Mouse (Mus musculus): Measurements from ENCODE around the gene Spag9. TPM values are rescaled to one million over a fixed set of nuclear protein-coding genes. Genes with fewer than 3 reads are reported as not detected.

Spag9 gene
- polyA plus RNA-seq, 1 experiment from 2014 or later, result 101 TPM

- DNase-seq (ENCODE audit: low spot score) (no peak), ATAC-seq (replicated peaks; ENCODE audit: low FRiP score) (no peak)
- Histone ChIP-seq H3K27ac (ENCODE audit: low read depth, low read length) (no peak overlapping the region), H3K9me3 (ENCODE audit: control insufficient read depth, low read length) (no peaks in the 10 kb centered on the region), H3K4me3 (ENCODE audit: low read depth, low read length) (no peak overlapping the region), H3K27me3 (ENCODE audit: control insufficient read depth, insufficient read depth, low read length) (no peaks in the 10 kb centered on the region), H3K4me1 (replicated peaks; ENCODE audit: control insufficient read depth, insufficient read depth, low read length) (no peaks in the 10 kb centered on the region), H3K36me3 (ENCODE audit: control insufficient read depth, insufficient read depth, low read length) (peaks cover 18% of the 10 kb centered on the region), H3K4me2 (ENCODE audit: low read depth, low read length, severe bottlenecking) (no peak overlapping the region), H3K9ac (ENCODE audit: low read length) (no peak overlapping the region)
- WGBS, result 98% methylated on average over 3 of the region's 3 CpGs
Observed at GRCm38 (mm10) chr11:94097489-94097888, 101.6 kb downstream of the Spag9 start.

GRCm38 (mm10) chr11:94098840-94099239 is 102.9 kb downstream of the Spag9 start:
- no peak overlapping the region for H3K4me3 ChIP-seq (ENCODE audit: low read depth, low read length)
- no peaks in the 10 kb centered on the region for H3K4me1 ChIP-seq (replicated peaks; ENCODE audit: control insufficient read depth, insufficient read depth, low read length)
- DNase-seq (ENCODE audit: low spot score) (no peak), ATAC-seq (replicated peaks; ENCODE audit: low FRiP score) (no peak)
- no peak overlapping the region for H3K27ac ChIP-seq (ENCODE audit: low read depth, low read length)
- peaks cover 13% of the 10 kb centered on the region for H3K36me3 ChIP-seq (ENCODE audit: control insufficient read depth, insufficient read depth, low read length)
- no peaks in the 10 kb centered on the region for H3K9me3 ChIP-seq (ENCODE audit: control insufficient read depth, low read length)
- no peak overlapping the region for H3K9ac ChIP-seq (ENCODE audit: low read length)
- WGBS, result 94% methylated on average over 5 of the region's 5 CpGs
- no peak overlapping the region for H3K4me2 ChIP-seq (ENCODE audit: low read depth, low read length, severe bottlenecking)
- no peaks in the 10 kb centered on the region for H3K27me3 ChIP-seq (ENCODE audit: control insufficient read depth, insufficient read depth, low read length)

- no peak for DNase-seq (ENCODE audit: low spot score)
- no peaks in the 10 kb centered on the region for H3K4me1 ChIP-seq (replicated peaks; ENCODE audit: control insufficient read depth, insufficient read depth, low read length)
- H3K27ac ChIP-seq (ENCODE audit: low read depth, low read length), result no peak overlapping the region
- WGBS, result 91% methylated on average over 2 of the region's 2 CpGs
- H3K4me3 ChIP-seq (ENCODE audit: low read depth, low read length), result no peak overlapping the region
- ATAC-seq (replicated peaks; ENCODE audit: low FRiP score), result no peak
- H3K4me2 ChIP-seq (ENCODE audit: low read depth, low read length, severe bottlenecking), result no peak overlapping the region
- peaks cover 15% of the 10 kb centered on the region for H3K36me3 ChIP-seq (ENCODE audit: control insufficient read depth, insufficient read depth, low read length)
- H3K9me3 ChIP-seq (ENCODE audit: control insufficient read depth, low read length), result no peaks in the 10 kb centered on the region
- no peaks in the 10 kb centered on the region for H3K27me3 ChIP-seq (ENCODE audit: control insufficient read depth, insufficient read depth, low read length)
- H3K9ac ChIP-seq (ENCODE audit: low read length), result no peak overlapping the region
Observed at GRCm38 (mm10) chr11:94113795-94114194, 117.9 kb downstream of the Spag9 start.

- no peak overlapping the region for H3K4me2 ChIP-seq (ENCODE audit: low read depth, low read length, severe bottlenecking)
- no peak for DNase-seq (ENCODE audit: low spot score)
- no peaks in the 10 kb centered on the region for H3K27me3 ChIP-seq (ENCODE audit: control insufficient read depth, insufficient read depth, low read length)
- H3K36me3 ChIP-seq (ENCODE audit: control insufficient read depth, insufficient read depth, low read length), result peaks cover 12% of the 10 kb centered on the region
- no peaks in the 10 kb centered on the region for H3K4me1 ChIP-seq (replicated peaks; ENCODE audit: control insufficient read depth, insufficient read depth, low read length)
- H3K9me3 ChIP-seq (ENCODE audit: control insufficient read depth, low read length), result no peaks in the 10 kb centered on the region
- no peak overlapping the region for H3K9ac ChIP-seq (ENCODE audit: low read length)
- ATAC-seq (replicated peaks; ENCODE audit: low FRiP score), result no peak
- 96% methylated on average over 5 of the region's 5 CpGs for WGBS
- no peak overlapping the region for H3K4me3 ChIP-seq (ENCODE audit: low read depth, low read length)
- H3K27ac ChIP-seq (ENCODE audit: low read depth, low read length), result no peak overlapping the region
Observed at GRCm38 (mm10) chr11:94115408-94115807, 119.5 kb downstream of the Spag9 start.

GRCm38 (mm10) chr11:94116655-94117054 is 120.8 kb downstream of the Spag9 start:
- Histone ChIP-seq H3K4me3 (ENCODE audit: low read depth, low read length) (no peak overlapping the region), H3K27me3 (ENCODE audit: control insufficient read depth, insufficient read depth, low read length) (no peaks in the 10 kb centered on the region), H3K4me2 (ENCODE audit: low read depth, low read length, severe bottlenecking) (no peak overlapping the region), H3K36me3 (ENCODE audit: control insufficient read depth, insufficient read depth, low read length) (peaks cover 10% of the 10 kb centered on the region), H3K4me1 (replicated peaks; ENCODE audit: control insufficient read depth, insufficient read depth, low read length) (no peaks in the 10 kb centered on the region), H3K27ac (ENCODE audit: low read depth, low read length) (no peak overlapping the region), H3K9me3 (ENCODE audit: control insufficient read depth, low read length) (no peaks in the 10 kb centered on the region), H3K9ac (ENCODE audit: low read length) (no peak overlapping the region)
- ATAC-seq (replicated peaks; ENCODE audit: low FRiP score), result no peak
- 97% methylated on average over 7 of the region's 7 CpGs for WGBS
- DNase-seq (ENCODE audit: low spot score), result no peak

- no peak overlapping the region for H3K4me2 ChIP-seq (ENCODE audit: low read depth, low read length, severe bottlenecking)
- H3K4me1 ChIP-seq (replicated peaks; ENCODE audit: control insufficient read depth, insufficient read depth, low read length), result no peaks in the 10 kb centered on the region
- H3K4me3 ChIP-seq (ENCODE audit: low read depth, low read length), result no peak overlapping the region
- H3K9ac ChIP-seq (ENCODE audit: low read length), result no peak overlapping the region
- no peak overlapping the region for H3K27ac ChIP-seq (ENCODE audit: low read depth, low read length)
- H3K36me3 ChIP-seq (ENCODE audit: control insufficient read depth, insufficient read depth, low read length), result peaks cover 14% of the 10 kb centered on the region
- ATAC-seq (replicated peaks; ENCODE audit: low FRiP score) (no peak), DNase-seq (ENCODE audit: low spot score) (no peak)
- 96% methylated on average over 6 of the region's 6 CpGs for WGBS
- no peaks in the 10 kb centered on the region for H3K27me3 ChIP-seq (ENCODE audit: control insufficient read depth, insufficient read depth, low read length)
- no peaks in the 10 kb centered on the region for H3K9me3 ChIP-seq (ENCODE audit: control insufficient read depth, low read length)
Observed at GRCm38 (mm10) chr11:94117836-94118235, 121.9 kb downstream of the Spag9 start.

- Histone ChIP-seq H3K9me3 (ENCODE audit: control insufficient read depth, low read length) (no peaks in the 10 kb centered on the region), H3K9ac (ENCODE audit: low read length) (no peak overlapping the region), H3K27me3 (ENCODE audit: control insufficient read depth, insufficient read depth, low read length) (no peaks in the 10 kb centered on the region), H3K4me3 (ENCODE audit: low read depth, low read length) (no peak overlapping the region), H3K36me3 (ENCODE audit: control insufficient read depth, insufficient read depth, low read length) (peaks cover 14% of the 10 kb centered on the region), H3K27ac (ENCODE audit: low read depth, low read length) (no peak overlapping the region), H3K4me1 (replicated peaks; ENCODE audit: control insufficient read depth, insufficient read depth, low read length) (no peaks in the 10 kb centered on the region), H3K4me2 (ENCODE audit: low read depth, low read length, severe bottlenecking) (no peak overlapping the region)
- DNase-seq (ENCODE audit: low spot score) (no peak), ATAC-seq (replicated peaks; ENCODE audit: low FRiP score) (no peak)
Observed at GRCm38 (mm10) chr11:94118612-94119011, 122.7 kb downstream of the Spag9 start.

GRCm38 (mm10) chr11:94120690-94121089 is 124.8 kb downstream of the Spag9 start:
- Histone ChIP-seq H3K4me3 (ENCODE audit: low read depth, low read length) (no peak overlapping the region), H3K9me3 (ENCODE audit: control insufficient read depth, low read length) (no peaks in the 10 kb centered on the region), H3K4me1 (replicated peaks; ENCODE audit: control insufficient read depth, insufficient read depth, low read length) (no peaks in the 10 kb centered on the region), H3K9ac (ENCODE audit: low read length) (no peak overlapping the region), H3K27me3 (ENCODE audit: control insufficient read depth, insufficient read depth, low read length) (no peaks in the 10 kb centered on the region), H3K36me3 (ENCODE audit: control insufficient read depth, insufficient read depth, low read length) (peaks cover 14% of the 10 kb centered on the region), H3K4me2 (ENCODE audit: low read depth, low read length, severe bottlenecking) (no peak overlapping the region), H3K27ac (ENCODE audit: low read depth, low read length) (no peak overlapping the region)
- WGBS, result 94% methylated on average over 3 of the region's 3 CpGs
- ATAC-seq (replicated peaks; ENCODE audit: low FRiP score), result no peak
- DNase-seq (ENCODE audit: low spot score), result no peak

- Histone ChIP-seq H3K4me1 (replicated peaks; ENCODE audit: control insufficient read depth, insufficient read depth, low read length) (no peaks in the 10 kb centered on the region), H3K9me3 (ENCODE audit: control insufficient read depth, low read length) (no peaks in the 10 kb centered on the region), H3K4me2 (ENCODE audit: low read depth, low read length, severe bottlenecking) (no peak overlapping the region), H3K27me3 (ENCODE audit: control insufficient read depth, insufficient read depth, low read length) (no peaks in the 10 kb centered on the region), H3K27ac (ENCODE audit: low read depth, low read length) (no peak overlapping the region), H3K4me3 (ENCODE audit: low read depth, low read length) (no peak overlapping the region), H3K36me3 (ENCODE audit: control insufficient read depth, insufficient read depth, low read length) (peaks cover 12% of the 10 kb centered on the region), H3K9ac (ENCODE audit: low read length) (no peak overlapping the region)
- ATAC-seq (replicated peaks; ENCODE audit: low FRiP score) (no peak), DNase-seq (ENCODE audit: low spot score) (peak; percentile 18)
- 91% methylated on average over 10 of the region's 10 CpGs for WGBS
Observed at GRCm38 (mm10) chr11:94121501-94121900, 125.6 kb downstream of the Spag9 start.
